Mouse (Mus musculus) c-Kit-positive CD71-negative TER-119-negative erythroid progenitor cells, embryonic 14.5 days (primary cell): ENCODE measurements at regions not wholly inside any gene's neighbourhood (a gene's known extent, or its start where the extent isn't known, plus 50 kb on each side); places are given as distances from the start of the nearest gene placed in this dataset.

ENCODE experiments used
- DNase-seq: peaks from one replicate; pipeline ENCODE4 v3.0.0-alpha.2; 2013; ENCODE audit warnings: low read depth

DNA sequence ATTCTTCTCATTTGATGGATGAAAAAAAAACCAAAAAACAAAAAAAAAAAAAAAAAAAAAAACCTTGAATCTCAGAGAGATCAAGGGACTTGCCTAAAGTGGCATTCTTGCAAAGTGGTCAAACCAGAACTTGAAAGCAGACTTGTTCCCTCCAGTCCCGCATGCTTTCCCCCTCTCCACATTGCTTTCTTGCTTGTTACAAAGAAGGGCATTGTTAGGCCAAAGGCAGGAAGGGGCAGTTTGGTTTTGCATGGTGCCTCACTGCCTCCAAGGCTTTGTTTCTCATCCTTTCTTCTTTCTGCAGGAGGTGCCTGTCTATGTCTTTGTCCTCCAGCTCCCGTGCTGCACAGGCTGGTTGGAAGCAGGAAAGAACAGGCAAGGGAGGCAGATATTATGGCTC, 356.2 kb upstream of the Tenm4 start:
- DNase-seq = no peak

GRCm38 (mm10) chr7:95823539-95823938, 347.5 kb upstream of the Tenm4 start:
- DNase-seq = no peak

DNA sequence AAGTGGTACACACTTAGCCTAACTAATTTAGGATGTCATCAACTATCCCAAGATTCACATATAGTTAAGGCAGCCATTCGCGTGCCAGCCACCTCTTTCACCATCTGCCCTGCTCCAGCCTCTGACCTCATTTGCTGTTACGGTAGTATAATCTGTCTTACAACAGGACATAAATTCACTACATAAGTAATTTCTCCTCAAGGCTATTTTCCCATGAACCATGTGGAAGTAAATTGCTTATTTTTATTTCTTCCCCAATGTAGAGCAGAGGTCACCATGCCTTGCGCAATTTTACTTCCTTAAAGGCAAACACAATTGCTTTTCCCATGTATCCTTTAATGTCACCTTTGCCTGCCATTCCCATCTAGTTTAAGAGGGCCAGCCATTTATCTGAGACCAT, 341.2 kb upstream of the Tenm4 start:
- no peak for DNase-seq

- no peak for DNase-seq
Measured at GRCm38 (mm10) chr7:95834236-95834919, 336.7 kb upstream of the Tenm4 start.

DNA sequence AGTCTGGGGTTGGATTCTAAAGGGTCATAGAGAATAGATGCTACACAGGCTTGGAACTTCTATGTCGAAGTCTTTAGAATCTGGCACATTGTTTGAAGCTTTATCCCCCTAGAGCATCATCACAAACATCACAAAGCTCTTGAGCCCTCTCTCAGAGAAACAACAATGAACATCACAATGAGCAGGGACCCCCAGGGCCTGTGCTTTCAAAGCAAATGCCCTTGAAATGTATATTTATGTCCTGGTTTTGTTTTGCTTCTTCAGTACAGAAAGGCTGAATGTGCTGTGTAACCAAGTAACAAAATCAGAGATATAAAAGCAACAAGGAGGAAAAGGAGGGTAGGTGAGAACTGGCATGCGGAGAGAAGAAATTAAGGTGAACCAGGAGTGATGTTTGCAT, 330.6 kb upstream of the Tenm4 start:
- no peak for DNase-seq

- no peak for DNase-seq
Measured at GRCm38 (mm10) chr7:95849874-95850273, 321.2 kb upstream of the Tenm4 start.

GRCm38 (mm10) chr7:95852630-95853029, 318.4 kb upstream of the Tenm4 start:
- DNase-seq = no peak

- no peak for DNase-seq
Measured at GRCm38 (mm10) chr7:95853225-95853812, 317.7 kb upstream of the Tenm4 start.

DNA sequence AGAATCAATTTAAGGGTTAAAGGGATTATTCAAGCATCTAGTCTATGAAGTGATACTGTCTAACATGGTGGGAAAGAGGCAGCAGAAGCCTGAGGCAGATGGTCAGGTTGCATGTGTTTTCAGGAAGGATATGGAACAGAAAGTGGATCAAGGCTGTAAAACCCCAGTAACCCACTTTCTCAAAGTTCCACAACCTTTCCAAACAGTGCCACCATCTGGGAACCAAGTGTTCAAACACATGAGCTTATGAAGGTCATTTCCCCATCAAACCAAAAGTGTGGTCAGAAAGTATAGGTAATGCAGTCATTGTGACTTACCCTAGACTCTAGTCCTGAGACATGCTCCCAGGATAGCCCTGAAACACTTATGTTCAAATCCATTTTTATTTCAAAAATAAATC, 312.8 kb upstream of the Tenm4 start:
- no peak for DNase-seq

DNA sequence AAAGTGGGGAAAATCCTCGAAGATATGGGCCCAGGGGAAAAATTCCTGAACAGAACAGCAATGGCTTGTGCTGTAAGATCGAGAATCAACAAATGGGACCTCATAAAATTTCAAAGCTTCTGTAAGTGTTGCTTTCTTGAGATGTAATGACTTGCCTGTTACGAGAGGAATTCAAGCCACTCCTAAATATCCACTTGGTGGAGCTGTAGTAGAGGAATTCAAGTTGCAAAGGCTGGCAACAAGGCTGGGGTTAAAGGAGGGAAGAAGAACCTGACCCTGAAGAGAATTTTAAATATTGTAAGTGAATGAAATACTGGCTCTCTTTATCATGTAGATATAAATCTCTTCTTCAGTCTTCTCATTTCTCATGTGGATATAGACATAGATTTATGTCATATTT, 306.8 kb upstream of the Tenm4 start:
- DNase-seq = no peak

- no peak for DNase-seq
Measured at GRCm38 (mm10) chr7:95865270-95865669, 305.8 kb upstream of the Tenm4 start.

GRCm38 (mm10) chr7:95868753-95869152, 302.3 kb upstream of the Tenm4 start:
- DNase-seq = no peak

GRCm38 (mm10) chr7:95880576-95881267, 290.3 kb upstream of the Tenm4 start:
- no peak for DNase-seq

DNA sequence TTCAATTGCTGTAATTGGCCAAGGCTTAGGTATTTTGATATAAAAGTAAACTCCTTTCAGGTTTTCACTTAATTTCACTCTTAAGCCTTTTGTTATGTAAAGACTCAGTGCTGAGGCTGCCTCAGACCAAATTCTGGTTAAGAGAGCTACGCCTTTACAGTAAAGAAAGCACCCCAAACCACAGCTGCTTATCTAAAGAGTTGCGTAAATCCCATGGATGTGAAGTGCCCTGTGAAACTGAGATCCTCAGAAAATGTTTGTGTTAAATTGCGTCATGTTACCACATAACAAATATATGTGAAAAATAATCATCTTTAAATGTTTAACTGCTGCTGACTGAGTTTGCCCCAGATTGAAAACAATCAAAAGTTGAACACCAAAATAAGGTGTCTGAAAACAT, 269.5 kb upstream of the Tenm4 start:
- no peak for DNase-seq

DNA sequence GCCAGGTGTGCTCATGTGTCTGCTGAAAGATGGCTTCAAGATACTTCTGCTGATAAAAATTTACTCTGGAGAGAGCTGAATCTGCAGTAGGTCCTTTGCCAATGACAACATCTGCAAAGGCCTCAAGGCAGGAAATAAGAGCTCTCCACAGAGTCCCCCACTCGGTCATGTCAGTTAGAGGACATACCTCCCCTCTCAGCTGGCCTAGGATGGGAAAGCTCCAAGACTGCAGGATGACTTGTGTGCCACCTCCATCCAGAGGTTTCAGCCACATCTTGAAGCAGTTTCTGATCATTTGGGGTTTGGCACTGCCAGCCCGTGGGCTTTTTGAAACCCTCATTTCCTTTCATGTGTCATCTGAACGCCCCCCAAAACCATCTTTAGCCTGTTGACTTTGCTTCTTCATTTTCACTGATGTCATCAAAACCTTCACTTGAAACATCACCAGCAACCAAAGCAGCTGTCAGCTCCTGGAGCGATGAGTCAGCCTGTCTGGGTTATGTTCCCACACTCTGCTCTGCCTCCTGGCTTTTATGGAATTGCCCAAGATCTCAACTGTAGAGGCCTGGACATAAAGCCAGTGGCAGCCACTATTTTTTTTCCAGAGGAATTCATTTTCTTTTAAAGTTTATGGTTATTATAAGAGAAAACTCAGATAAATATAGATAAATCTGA, 256.5 kb upstream of the Tenm4 start:
- DNase-seq = no peak

GRCm38 (mm10) chr7:95919932-95920331, 251.1 kb upstream of the Tenm4 start:
- DNase-seq = no peak

- DNase-seq = no peak
Measured at GRCm38 (mm10) chr7:95924805-95925204, 246.2 kb upstream of the Tenm4 start.

- no peak for DNase-seq
Measured at GRCm38 (mm10) chr7:95926119-95927039, 244.7 kb upstream of the Tenm4 start.

- no peak for DNase-seq
Measured at GRCm38 (mm10) chr7:95936599-95936998, 234.4 kb upstream of the Tenm4 start.

DNA sequence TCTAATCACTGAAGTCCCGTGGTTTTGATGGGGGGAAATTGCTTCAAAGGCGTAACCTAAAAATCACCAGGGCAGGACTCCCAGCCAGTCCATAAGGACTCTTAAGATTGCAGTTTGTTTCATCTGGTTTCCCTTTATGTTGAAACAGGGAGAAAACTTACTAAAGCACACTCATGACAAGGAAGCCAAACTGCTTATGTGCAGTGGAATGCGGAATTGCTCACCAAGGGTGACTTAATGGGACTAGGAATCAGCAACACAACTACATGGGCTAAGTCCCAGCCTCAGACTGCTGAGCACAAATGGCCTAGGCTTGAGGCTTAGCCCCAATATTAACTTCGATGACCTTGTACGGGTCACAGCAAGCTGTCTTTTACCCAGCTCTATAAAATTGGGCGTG, 227.6 kb upstream of the Tenm4 start:
- no peak for DNase-seq

DNA sequence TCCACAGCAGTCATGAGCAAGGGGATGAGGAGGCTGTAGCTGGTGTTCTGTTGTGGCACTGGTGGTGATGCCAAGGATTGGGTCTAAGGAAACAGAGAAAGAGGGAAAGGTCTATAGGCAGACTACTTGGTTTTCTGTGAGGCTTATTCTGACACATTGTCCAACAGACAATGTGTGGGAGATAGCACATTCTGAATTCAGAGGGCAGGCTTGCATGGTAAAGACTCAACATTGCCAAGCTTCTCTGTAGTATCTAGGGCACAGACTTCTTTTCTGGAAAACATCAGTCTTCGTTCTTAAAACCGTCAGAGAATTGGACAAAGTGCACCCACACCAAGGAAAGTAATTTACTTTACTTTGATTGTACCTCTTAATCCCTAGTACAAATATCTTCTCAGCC, 218.7 kb upstream of the Tenm4 start:
- DNase-seq = no peak

DNA sequence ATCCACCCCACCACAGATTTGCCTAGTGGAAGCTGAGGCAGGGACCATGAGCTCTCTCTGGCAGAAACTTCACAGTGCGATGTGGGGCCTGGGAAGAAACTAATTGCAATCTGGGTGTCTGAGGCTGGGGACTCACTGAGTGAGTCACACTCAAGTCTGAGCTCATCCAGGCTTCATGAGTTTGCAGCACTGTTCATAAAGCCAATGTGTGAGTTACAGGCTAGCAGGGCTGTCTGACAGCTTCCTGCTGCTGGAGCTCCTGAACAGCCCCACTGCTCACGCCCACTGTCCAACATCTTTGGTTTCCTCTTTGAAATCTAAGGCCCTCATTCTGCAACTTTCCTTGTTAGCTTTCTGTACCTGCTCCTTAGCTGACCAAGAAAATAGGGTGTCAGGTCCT, 216.5 kb upstream of the Tenm4 start:
- no peak for DNase-seq
